Mouse (Mus musculus): ENCODE measurements at regions not wholly inside any gene's neighbourhood (a gene's known extent, or its start where the extent isn't known, plus 50 kb on each side); places are given as distances from the start of the nearest gene placed in this dataset.

DNA sequence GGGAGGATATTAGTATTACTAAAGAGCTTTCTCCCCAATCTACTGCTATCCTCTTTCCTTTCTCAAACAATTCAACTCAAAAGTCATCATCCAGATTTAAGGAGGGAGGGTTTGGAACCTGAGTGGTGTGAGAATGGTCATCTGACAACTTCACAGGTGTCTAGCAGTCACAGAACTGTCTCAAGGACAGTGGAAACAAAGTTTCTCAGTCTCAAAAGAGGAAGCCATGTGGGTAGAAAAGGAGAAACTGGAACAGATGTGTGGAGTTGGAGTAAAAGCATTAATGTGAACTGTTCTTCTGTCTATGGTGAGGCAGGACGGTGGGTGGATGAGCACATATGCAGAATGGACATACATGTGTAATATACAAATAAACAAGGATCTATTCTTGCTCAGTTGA lies 127.2 kb upstream of the Vldlr start:
- no peak for TF ChIP-seq CTCF (IDR thresholded peaks at IDR 0.05 in 2 of 3, conservative IDR thresholded peaks at IDR 0.05 in 1 of 3; ENCODE audit: control insufficient read depth in 1 of 3, insufficient read depth in 1 of 3, low read depth in 2 of 3, low read length in 3 of 3, poor library complexity in 1 of 3, severe bottlenecking in 1 of 3)
- TF ChIP-seq NRF1 (IDR thresholded peaks at IDR 0.05; ENCODE audit: insufficient read depth, low read depth, low read length, poor library complexity, severe bottlenecking): no peak
- TF ChIP-seq POLR2A (IDR thresholded peaks at IDR 0.05; ENCODE audit: control insufficient read depth in 1 of 2, insufficient read depth in 1 of 2, low read depth in 1 of 2, low read length in 2 of 2, poor library complexity in 1 of 2): no peak
- no peak for TF ChIP-seq USF1 (IDR thresholded peaks at IDR 0.05; ENCODE audit: low read depth, low read length)
- no peak for TF ChIP-seq CHD1 (IDR thresholded peaks at IDR 0.05; ENCODE audit: low read depth, low read length)
- TF ChIP-seq MAX (IDR thresholded peaks at IDR 0.05; ENCODE audit: low read length): no peak
- no peak for TF ChIP-seq RAD21 (IDR thresholded peaks at IDR 0.05; ENCODE audit: low read depth, low read length)
- TF ChIP-seq CHD2 (IDR thresholded peaks at IDR 0.05; ENCODE audit: low read length): no peak
- TF ChIP-seq JUND (IDR thresholded peaks at IDR 0.05; ENCODE audit: low read depth, low read length): no peak
- TF ChIP-seq RCOR1 (IDR thresholded peaks at IDR 0.05; ENCODE audit: low read depth, low read length): no peak
- no peak for TF ChIP-seq BHLHE40 (IDR thresholded peaks at IDR 0.05; ENCODE audit: borderline replicate concordance, low read depth, low read length)
- TF ChIP-seq NELFE (IDR thresholded peaks at IDR 0.05; ENCODE audit: low read depth, low read length): no peak
- no peak for TF ChIP-seq TAL1 (IDR thresholded peaks at IDR 0.05; ENCODE audit: low read length)
